Mouse (Mus musculus): Measurements from ENCODE around the gene Scp2.
A peak's percentile ranks its signal among the peaks of the same experiment; 100 is the strongest.

The Scp2 gene

DNA sequence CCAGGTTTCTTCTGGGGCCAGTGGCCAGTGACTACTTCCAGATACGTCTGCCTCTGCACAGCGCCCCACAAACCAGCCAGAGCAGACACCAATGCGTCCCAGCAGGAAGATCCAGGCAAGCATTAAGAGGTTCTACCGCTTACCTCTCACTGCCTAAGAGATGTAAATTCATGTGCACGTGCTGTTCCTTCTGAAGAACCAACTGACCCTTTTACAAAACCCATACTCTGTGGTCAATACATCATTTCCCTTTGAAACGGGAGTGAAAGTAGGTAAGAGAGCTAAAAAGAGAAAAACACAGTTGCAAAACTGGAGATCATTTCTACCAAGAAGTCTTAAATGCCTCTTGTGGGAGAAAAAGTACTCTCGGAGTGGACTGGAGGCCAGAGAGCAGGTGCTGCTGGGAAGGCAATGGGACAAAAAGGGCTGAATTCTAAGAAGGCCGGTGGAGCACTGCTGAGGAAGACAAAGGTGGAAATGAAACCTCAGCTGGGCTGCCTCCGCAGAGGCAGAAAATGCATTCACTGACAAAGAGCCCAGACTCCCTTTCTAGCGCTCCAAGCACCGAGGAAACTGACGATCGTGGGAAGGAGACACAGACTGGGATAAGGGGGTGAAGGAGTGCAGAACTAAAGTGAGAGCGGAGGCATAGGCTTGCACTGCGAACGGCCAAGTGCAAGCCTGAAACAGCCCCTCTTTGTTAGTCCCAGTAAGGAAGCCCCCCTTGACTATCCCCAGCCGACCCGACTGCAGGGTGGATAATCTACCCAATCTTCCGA, 85.0 kb downstream of the Scp2 start:
- DNase-seq (ENCODE audit: low read depth, low spot score): no peak

DNA sequence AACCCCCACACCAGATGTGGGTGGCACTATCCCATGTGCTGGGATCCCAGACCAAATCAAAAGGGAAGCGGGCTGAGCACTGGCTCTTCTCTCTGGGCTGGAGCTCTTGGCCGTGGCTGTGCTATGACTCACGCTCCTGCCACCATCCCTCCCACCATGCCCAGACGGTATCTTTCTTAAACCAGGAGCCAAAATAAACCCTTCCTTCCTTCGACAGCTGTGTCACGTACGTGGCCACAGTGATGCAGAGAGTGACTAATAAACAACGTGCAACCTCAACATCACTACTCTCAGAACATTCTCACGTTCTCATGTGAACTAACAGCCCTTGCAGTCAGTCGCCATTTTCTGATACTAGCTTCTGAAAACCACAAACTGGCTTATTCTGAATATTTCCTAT, 86.6 kb downstream of the Scp2 start:
- DNase-seq (ENCODE audit: low read depth, low spot score): no peak

DNA sequence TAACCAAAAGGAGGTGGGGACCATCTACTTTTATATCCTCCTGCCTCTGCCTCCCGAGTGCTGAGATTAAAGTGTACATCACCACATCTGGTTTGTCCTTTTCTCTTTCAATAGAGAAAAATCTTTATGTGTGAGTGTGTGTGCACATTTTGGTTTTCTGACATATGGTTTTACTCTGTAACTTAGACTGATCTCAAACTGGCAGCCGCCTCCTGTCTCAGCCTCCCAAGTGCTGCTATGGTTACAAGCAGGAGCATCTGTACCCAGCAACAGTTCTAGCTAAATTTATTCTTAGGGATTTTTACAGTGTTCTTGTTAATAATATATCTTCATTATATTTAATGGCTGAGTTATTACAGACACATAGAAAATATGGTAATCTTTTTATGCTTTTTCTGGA, 87.6 kb downstream of the Scp2 start:
- DNase-seq (ENCODE audit: low read depth, low spot score): no peak

DNA sequence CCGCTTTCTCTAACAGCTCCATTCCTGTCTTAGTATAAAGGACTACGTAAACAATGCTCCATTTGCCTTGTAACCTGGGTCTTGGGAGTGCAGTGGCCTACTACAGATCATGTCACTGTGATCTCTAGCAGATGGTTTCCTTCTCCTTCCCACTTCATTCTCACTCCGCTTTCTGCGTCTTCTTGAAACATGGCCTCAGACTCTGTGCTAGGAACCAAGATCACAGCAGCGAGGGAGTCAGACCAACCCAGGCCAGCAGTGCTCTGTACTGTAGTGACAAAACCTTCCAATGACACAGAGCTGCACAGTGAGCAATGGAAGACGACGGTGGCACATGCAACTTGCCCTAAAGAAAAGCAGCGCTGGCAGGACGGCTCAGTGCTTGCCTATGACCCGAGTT, 88.9 kb downstream of the Scp2 start:
- no peak for DNase-seq (ENCODE audit: low read depth, low spot score)

DNA sequence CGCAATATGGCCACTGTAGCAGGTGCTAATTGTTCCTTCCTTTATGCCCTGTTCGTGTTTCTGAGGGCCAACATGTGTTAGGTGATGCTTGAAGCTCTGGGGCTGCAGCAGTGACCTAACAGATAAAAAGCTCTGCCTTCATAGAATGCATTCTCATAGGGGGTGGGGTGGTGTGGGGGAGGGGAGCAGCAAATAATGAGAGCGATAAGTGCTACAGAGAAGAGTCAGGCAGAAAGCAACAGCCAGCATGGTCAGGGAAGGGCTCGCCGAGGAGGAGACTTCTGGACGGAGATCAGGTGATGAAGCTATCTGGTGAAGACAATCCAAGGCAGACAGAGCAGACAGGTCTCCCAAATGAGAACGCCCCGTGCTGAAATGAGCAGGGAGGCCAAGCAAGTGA, 92.1 kb downstream of the Scp2 start:
- DNase-seq (ENCODE audit: low read depth, low spot score): no peak

DNA sequence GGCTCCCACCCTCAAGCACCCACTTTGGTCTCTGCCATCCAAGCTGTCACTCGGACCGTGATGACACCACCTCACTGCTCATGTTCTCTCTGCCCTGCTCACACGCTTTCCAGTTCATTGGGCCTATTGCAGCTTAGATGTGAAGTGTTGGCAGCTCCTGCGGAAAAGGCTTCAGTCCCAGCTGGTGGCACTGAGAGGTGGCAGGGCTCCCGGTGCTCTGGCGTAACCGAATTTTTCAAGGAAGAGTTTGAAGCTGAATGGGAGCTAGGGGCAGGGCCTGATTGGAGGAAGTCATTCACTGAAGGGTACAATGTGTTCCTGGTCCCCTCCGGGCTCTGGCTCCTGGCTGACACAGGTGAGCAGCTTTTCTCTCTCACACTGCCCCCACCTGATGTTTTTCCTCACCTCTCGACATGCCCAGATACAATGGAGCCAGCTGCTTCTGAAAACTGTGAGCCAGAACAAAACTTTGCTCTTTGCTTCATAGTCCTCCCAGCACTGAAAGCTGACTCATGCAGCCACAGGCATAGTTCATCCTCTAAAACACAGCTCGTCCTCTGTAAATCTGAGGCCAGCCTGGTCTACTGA, 93.0 kb downstream of the Scp2 start:
- DNase-seq (ENCODE audit: low read depth, low spot score): no peak

DNA sequence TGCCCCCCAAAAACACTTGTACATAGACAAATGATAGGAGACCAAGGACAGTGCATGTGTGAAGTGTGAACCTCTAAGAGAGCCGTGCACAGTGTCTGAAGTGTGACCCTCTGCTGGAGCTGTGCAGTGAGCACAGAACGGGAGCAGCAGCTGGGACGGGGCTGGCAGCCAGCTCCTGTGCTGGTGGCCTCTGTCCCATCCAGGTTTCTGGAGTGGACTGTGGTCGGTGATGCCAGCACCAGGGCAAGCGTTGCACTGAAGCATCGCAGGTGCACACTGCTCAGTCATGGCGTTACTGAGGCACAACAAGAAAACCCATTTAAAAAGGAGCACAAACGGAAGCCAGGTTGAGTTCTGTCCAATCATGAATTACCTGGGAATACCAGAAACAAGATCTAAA, 98.7 kb downstream of the Scp2 start:
- no peak for DNase-seq (ENCODE audit: low read depth, low spot score)

DNA sequence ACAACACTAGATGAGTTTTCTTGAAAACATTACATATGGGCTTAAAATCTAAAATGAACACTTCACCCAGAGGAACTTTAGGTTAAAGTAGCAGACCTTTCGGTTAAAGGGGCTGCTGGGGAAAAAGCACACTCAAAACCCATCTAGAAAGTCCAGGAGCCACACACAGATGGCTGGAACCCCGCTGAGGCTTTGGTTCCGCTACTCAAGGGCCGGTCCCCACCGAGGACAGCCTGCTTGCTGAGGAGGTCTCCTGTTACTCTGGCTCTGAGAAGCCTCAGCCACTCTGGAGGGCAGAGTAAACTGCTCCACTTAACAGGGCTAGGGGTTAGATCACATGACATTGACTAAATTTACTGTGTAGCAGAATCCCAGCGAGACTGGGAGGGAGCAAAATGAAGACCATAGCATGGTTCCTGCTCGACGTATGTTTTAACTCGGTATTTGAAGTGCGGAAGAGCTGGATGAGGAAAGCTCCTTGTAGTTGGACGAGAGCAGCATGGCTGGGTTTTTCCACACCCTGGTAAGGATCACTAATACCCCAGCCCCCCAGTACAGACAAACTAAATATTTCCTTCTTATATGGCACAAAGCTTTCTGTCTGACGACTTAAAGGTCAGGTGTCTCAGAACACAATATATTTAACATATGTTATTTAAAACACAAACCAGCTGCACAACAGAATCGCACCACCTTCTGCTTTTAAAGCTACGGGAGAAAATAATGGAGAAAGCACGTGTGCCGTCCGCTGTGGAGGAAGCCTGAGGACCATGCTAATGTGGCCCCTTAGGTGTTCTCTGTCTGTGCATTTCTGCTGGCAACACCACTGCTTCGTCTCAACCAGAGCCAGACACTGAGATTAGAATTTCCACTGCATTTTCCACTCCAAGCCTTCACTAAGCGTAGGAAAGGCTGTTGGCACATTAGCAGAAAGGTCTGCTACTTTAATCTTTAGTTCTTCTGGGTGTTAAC, 99.4 kb downstream of the Scp2 start:
- DNase-seq (ENCODE audit: low read depth, low spot score): peak; percentile 46

DNA sequence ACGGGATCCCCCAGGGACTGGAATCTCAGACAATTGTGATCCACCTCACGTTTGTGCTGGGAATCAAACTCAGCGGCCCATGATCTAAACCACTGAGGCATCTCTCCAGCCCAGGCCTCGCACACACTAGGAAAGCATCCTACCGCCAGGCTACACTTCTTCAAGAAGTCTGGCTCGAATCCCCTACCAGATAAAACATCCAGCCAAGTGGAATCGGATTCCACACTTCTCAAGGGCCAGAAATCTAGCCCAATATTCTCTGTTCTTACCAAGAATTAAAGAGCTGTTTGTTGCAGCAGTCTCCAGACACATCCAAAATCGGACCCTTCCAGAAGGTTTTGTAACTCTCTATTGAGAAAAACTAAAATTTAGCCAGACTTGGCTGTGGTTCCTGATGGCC, 107.8 kb downstream of the Scp2 start:
- no peak for DNase-seq (ENCODE audit: low read depth, low spot score)

DNA sequence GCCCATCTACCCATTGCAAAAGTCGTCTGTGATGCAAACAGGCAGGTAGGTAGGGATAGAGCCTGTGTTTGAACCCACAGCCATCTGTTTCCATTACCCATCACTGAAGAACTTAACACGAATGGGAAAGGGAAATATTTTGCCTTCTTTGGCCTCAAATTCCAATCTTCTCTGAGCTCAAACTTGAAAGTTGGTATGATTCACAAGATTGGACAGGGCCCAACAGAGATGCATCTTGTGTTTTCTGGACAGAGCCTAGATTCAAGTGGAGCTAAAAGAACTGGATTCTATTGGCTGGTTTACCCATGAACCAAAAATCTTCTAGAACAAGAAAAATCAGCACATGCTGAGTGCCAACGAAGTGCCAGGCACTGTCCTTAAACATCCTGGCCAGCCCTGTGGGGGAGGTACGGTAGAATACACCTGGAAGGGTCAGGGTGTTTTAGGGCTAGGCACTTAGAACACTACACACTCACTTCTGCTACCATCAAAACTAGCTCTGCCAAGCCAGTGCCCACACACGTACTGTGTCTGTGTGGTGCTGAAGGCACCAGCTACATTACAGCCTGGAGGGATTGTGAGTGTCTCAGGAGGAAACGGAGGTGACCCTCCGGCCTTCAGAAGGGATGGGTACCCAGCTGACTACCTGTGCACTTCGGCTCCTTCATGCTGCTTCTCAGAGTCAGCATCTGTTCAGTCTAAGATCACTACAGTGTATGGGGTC, 111.6 kb downstream of the Scp2 start:
- no peak for DNase-seq (ENCODE audit: low read depth, low spot score)

DNA sequence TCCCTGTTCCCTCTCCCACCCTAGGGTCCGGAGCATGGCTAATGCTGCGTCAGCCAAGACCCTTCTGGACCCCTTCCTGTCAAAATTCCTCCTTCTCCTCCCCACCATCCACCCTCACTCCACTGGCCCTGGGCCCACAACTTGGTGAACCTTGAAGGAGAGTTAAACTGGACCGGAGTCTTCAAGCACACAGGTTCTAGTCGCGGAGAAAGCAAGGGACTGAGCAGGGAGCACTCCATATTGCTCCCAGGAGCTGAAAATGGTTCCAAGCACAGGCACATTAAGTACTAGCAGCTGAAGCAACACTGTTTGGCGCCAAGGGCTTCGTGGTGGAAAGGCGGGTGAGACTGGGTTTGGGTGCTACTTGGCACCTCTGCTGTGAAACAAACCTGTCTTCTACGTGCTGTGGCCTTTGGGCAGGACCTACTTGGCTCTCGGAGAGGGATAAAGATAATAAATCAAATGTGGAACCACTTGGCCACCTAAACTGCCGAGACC, 112.4 kb downstream of the Scp2 start:
- DNase-seq (ENCODE audit: low read depth, low spot score): no peak

DNA sequence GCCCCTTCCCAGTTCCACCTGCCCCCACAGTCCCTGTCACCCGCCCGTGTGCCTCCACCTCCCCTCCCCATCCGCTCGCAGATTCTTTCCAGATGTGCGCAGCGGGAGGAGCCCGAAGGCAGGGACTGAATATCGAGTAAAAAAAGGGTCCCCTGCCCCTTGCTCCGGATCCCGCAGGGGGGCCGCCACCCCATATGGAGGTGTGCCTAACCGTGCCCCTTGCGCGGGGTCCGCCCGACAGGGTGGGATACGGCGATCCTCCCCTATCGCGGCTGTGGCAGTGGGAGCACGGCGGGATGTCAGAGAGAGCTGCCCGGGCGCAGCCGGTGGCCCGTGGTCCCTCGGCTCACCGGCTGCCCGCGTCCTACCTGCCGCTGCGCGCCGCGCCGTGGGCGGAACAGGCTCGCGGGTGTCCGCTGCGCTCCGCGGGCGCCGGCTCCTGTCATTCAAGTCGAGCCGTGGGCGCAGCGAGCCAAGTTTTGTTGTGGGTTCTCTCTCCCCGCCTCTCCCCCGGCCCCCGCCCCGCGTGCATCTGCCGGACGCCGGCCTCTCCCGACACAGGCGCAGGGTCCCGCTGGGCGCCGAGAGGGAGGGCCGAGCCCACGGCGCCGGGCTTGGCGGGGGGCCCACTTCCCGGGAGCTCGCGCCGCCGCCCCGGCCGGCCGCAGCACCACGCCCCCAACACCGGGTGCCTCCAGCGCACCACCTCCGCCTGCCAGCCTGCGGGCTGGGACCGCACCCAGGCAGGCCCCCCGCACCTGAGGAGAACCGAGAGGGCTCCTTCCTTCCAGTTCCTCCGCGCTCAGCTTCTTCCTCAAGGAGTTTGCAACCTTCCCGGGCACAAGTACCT, 113.1 kb downstream of the Scp2 start:
- DNase-seq (ENCODE audit: low read depth, low spot score): no peak

DNA sequence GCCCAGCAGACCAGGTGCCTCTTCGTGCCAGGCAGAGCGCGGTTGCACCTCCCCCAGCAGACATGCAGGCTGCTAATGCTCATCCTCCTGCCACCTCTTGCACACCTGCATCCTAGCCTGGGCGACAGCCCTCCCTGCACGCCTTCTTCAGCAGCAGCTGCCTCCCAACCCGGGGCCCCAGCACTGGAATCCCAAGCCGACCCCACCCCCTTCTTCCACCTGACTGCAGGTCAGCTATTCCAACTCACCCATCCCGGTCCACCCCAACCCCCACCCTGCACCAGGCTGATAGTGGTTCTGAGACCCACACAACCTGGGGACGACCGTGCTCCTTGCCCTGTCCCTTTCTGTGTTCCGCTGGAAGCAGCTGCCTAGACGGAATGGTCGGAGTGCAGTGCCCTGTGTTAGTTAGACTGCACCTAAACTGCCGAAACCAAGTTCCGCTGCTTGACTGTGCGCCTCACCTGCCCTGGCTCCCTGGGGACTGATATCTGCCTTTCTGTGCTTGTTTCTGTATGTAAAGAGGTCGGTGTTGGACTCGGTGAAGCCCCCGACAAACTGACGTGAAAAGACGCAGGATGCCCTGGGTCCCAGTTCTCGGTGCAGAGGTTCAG, 113.8 kb downstream of the Scp2 start:
- DNase-seq (ENCODE audit: low read depth, low spot score): no peak

DNA sequence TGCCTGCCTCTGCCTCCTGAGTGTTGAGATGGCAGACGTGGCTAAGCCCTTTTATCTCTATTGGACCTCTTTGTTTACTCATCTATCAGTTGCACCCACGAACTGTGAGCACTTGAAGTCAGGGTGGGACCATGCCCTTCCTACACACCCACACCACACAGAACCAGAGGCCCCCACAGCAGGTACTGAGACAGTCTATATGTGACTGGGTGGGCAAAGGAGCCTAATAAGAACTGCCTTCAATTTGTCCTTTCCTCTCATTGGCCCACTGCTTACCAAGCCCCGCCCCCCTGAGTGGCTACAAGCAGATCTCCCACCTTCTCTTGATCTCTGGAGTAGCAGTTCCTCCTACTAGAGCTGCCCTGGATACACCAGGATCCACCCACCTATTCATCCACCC, 118.6 kb downstream of the Scp2 start:
- DNase-seq (ENCODE audit: low read depth, low spot score): no peak

DNA sequence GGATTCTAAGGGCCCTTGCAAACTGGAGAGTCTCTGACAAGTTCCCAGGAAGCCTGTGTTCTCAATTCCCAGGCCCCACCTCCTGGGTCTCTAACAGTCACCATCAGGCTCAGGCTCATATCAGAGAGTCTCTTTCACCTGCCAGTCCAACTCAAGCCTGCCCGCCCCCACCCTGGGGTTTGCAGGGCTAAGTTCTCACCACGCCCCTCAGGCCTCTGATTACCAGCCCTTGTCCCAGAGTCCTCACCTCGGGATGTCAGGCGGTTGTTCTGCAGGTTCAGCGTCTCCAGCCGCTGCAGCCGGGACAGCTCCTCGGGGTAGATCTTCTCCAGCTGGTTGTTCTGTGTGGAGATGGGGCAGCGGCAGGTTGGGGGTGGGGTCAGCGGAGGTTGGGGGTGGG, 119.5 kb downstream of the Scp2 start:
- no peak for DNase-seq (ENCODE audit: low read depth, low spot score)

DNA sequence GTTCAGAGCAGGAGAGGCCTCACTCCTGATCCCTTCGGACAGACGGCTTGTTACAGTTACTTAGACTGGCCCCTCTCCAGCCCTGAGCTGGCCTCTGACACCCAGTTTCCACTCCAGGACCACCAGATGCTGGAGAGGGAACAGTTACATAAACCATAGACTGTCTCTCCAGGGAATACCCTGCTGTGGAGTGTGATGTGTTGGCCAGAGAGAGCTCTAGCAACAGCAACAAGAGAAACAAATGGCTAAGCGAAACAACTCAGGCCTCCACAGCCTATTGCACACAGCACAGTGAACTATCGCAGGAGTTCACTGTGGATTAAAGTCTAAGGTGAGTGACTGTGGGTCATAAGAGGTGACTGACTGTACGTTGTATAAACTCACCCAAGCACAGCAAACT, 120.2 kb downstream of the Scp2 start:
- DNase-seq (ENCODE audit: low read depth, low spot score): no peak

DNA sequence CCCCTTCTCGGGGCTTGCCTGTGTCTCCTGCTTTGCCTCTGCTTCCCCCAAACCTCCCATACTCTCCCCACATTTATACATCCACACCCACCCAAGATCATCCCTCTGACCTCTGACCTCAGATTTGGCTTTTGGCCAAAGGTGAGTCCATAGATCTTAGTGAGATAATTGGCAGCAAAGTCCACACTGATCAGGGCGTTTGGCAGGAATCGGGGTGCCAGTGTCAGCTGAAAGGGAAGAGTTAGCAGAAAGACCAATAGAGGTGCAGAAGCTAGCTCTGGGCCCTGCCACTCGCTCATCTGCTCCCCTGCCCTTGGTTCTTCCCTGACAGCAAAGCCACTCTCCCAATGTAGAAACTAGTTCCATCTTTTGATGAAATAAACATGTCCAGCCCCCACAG, 121.6 kb downstream of the Scp2 start:
- no peak for DNase-seq (ENCODE audit: low read depth, low spot score)

DNA sequence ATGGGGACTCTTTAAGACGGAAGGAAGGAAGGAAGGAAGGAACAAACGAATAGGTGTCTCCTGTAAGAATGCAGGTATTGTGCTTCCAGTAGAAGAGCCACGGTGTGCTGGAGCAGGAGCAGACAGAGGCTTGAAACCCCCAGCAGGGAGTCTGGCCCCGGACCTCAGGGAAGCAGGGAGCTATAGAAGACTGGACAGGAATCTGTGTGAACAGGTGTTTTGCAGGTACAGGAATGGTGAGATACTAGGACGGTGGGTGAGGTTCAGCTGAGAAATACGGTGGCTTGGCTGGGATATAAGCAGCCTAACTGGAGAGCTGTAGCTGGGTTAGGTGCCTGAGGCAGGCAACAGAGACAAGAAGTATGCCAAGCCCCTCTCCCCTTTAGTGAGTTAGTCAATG, 124.6 kb downstream of the Scp2 start:
- DNase-seq (ENCODE audit: low read depth, low spot score): no peak

DNA sequence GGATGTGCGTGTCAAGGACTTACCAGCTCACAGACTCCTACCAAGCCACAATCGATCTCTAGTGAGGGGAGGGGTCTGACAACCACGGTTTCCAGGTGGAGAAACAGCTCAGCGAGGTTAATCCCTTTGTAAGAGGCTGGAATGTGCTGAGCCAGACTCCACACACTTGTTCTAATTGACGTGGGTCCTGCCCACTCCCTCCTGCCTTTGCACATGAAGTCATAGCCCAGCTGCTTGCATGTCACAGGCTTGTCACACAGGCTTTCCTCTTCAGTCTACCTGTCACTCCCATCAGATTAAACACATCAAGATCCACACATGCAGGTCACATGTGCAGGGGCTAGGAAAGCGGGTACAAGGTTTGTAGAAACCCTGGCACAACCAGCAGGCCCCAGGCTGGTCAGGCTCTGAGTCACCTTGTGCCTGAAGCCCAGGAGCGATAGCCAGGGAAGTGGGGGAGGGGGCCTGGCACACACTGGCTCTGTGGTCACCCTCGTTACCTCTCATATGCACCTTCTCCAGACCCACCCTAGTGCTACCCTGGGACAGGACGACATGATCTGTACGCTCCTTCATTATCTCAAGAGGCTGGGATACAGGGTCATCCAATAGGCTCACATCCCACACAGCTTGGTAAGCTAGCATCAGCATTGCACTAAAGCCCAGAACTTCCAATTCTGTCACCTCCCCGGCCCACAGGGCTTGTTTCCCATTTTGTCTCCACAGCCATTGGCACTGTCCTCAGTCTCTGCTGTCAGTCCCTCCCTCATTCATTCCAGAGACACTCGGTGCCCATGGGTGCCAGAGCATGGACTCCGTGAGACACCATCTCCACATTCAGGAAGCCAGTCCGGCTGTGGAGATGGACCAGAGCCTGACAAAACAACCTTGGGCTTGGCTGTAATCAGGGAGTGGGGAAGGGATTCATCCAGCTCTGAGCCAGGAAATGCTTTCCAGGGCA, 125.6 kb downstream of the Scp2 start:
- DNase-seq (ENCODE audit: low read depth, low spot score): no peak
